Mouse (Mus musculus) liver, adult 2 months (tissue): ENCODE measurements around the gene Tpo.

Source experiments
- CTCF ChIP-seq: fragments of 200-500 bp; IDR thresholded peaks from 2 replicates; pipeline ENCODE4 v1.5.1; 2011; ENCODE audit warnings: low read depth, low read length, control low read depth
- POLR2A ChIP-seq: fragments of 200-500 bp; IDR thresholded peaks from 2 replicates; pipeline ENCODE4 v1.6.1; 2011; ENCODE audit warnings: low read length, control low read depth; ENCODE audit not compliant: insufficient read depth; ENCODE audit errors: extremely low read depth

DNA sequence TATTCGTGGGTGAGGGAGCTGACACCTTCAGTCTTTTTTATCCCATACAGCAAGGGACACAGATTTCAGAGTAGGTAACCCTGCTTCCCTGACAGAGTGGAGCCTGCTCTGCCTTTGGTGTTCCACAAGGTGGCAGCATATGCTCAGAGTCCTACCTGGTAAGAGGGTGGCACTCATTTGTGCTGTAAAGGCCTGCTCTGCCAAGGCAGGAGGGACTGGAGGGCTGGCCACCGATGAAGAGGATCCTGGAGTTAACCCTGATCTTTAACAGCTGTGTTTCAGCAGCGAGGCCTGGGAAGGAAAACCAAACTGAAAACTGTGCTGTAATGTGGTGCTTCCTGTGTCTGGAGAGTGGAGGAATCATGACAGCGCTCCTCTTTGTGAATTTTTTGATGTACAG is 92.9 kb downstream of the Tpo start:
- TF ChIP-seq POLR2A, result no peak
- peak; percentile 75 for TF ChIP-seq CTCF
